Mouse (Mus musculus) liver, embryonic 14.5 days (tissue): ENCODE data around the gene Smc6.

Experiments used
- CTCF ChIP-seq: IDR thresholded peaks from 2 replicates; pipeline ENCODE4 v1.5.1; 2016; ENCODE audit warnings: antibody characterized with exemption, low read depth, control low read depth
- EP300 ChIP-seq: IDR thresholded peaks from 2 replicates; pipeline ENCODE4 v1.6.1; 2016; ENCODE audit warnings: antibody characterized with exemption, low read depth

DNA sequence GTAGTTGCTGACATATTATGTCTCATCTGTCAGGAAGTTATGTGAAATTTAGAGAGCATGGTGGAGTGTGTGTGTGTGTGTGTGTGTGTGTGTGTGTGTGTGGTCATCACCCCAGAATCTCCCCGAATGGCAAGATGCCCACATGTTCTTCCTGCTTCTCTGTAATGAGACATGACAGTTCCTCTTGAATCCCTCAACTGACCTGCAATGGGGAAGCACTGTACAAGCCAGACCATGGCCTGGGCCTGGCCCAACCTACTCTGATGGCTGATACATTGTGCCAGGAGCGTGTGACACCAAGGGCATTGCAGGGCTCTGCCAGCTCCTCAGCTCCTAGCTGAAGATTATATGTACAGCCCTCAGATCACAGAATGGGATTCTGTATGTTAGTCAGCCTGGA lies 72.6 kb downstream of the Smc6 start:
- no peak for TF ChIP-seq EP300
- no peak for TF ChIP-seq CTCF
